In the genomic region with DNA sequence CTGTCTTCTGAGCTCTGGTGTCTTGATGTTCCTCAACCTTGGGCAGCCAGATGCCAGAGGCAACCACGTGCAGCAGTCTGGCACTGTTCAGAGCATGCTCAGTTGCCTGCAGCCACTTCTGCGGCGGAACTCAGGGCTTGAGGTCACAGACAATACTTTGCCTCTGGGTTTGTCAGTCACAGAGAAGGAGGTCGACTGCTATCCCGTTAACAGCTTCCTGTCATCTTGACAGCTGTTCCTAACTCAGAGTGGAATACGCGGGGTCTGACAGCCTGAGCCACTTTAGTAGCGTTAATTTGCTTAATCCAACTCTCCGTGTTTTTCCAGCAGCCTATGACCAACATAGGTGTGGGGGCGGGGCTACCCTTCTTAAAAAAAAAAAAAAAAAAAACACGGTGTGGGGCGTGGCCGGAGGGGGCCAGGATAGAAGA, we compare ENCODE assay signal across 9 mouse cellular contexts. TPM values are rescaled to one million over a fixed set of nuclear protein-coding genes. Genes with fewer than 3 reads are reported as not detected.
DNase-seq lines count a peak whose midpoint lies in the region; ATAC-seq and TF ChIP-seq lines count a peak whose summit lies in the region.
"Had no signal": no experiment of that assay in that cellular context is flagged by ENCODE, and none has a peak within 500 bp of the region (broad histone marks: within the 10 kb centered on the region; RNA-seq: fewer than 3 reads in every experiment).

No protein-coding gene starts in this region.

- no peak for ATAC-seq in heart, embryonic 13.5 days (ENCODE audit: extremely low read depth, insufficient number of reproducible peaks, low FRiP score, low TSS enrichment)
- ATAC-seq in kidney, postnatal 0 days (replicated peaks; ENCODE audit: low FRiP score, low read depth): peak; percentile 30
- peak; percentile 57 for ATAC-seq in midbrain, postnatal 0 days (ENCODE audit: low FRiP score)
- no peak for ATAC-seq in stomach, embryonic 16.5 days (ENCODE audit: insufficient read depth, low FRiP score)

- peak overlapping the region; percentile 74 for H3K4me3 ChIP-seq in heart, embryonic 13.5 days
- peak overlapping the region; percentile 29 for H3K4me3 ChIP-seq in kidney, postnatal 0 days (replicated peaks; ENCODE audit: low read depth, low read length)
- H3K4me3 ChIP-seq in midbrain, postnatal 0 days (ENCODE audit: low read depth, low read length): peak overlapping the region; percentile 74
- peak overlapping the region; percentile 42 for H3K4me3 ChIP-seq in stomach, embryonic 16.5 days (replicated peaks; ENCODE audit: low read length)

- no peak for TF ChIP-seq POLR2A in brain, embryonic 14.5 days (IDR thresholded peaks at IDR 0.05; ENCODE audit: borderline replicate concordance, extremely low read depth, insufficient read depth, insufficient read length, poor library complexity, severe bottlenecking)

- no peak overlapping the region for H3K27ac ChIP-seq in heart, embryonic 13.5 days (replicated peaks)
- H3K27ac ChIP-seq in kidney, postnatal 0 days: no peak overlapping the region
- H3K27ac ChIP-seq in midbrain, postnatal 0 days (ENCODE audit: low read depth, low read length): no peak overlapping the region
- H3K27ac ChIP-seq in stomach, embryonic 16.5 days (ENCODE audit: low read length): no peak overlapping the region

- no peak overlapping the region; the same call in 1 of the 2 replicates for H3K9ac ChIP-seq in heart, embryonic 13.5 days
- H3K9ac ChIP-seq in kidney, postnatal 0 days (ENCODE audit: low read depth, low read length): 0 out of 2 replicates have a peak overlapping the region, but pooled peaks have one; percentile 18
- 0 out of 2 replicates have a peak overlapping the region, but pooled peaks have one; percentile 29 for H3K9ac ChIP-seq in midbrain, postnatal 0 days (replicated peaks; ENCODE audit: low read length, poor library complexity, severe bottlenecking)
- H3K9ac ChIP-seq in stomach, embryonic 16.5 days (ENCODE audit: low read length): peak overlapping the region; percentile 6

- TF ChIP-seq CTCF in brain, embryonic 14.5 days (IDR thresholded peaks at IDR 0.05; ENCODE audit: borderline replicate concordance, extremely low read depth, insufficient read depth, insufficient read length): no peak
- TF ChIP-seq CTCF in kidney, postnatal 0 days (IDR thresholded peaks at IDR 0.05; ENCODE audit: low read depth): no peak
- no peak; the same call in 1 of the 2 replicates for TF ChIP-seq CTCF in midbrain, postnatal 0 days (IDR thresholded peaks at IDR 0.05)

- peaks cover 24% of the 10 kb centered on the region for H3K27me3 ChIP-seq in heart, embryonic 13.5 days (replicated peaks)
- no peaks in the 10 kb centered on the region for H3K27me3 ChIP-seq in kidney, postnatal 0 days (ENCODE audit: insufficient read depth, low read length)
- H3K27me3 ChIP-seq in midbrain, postnatal 0 days (ENCODE audit: insufficient read depth, low read length): 0 out of 2 replicates have a peak, but pooled peaks cover 4% of the 10 kb centered on the region
- peaks cover 9% of the 10 kb centered on the region; the same call in 1 of the 2 replicates for H3K27me3 ChIP-seq in stomach, embryonic 16.5 days (ENCODE audit: control insufficient read depth, insufficient read depth, low read length)
- H3K27me3 ChIP-seq: Patski had no signal

- peak; percentile 81 for DNase-seq in 3T3-L1 (ENCODE audit: low read depth, low spot score)
- peak; percentile 90 for DNase-seq in brain, embryonic 14.5 days (ENCODE audit: low read depth)
- peak; percentile 26 for DNase-seq in fibroblast of lung, adult 2 months (ENCODE audit: low read depth)
- DNase-seq in kidney, postnatal 0 days (ENCODE audit: low spot score): peak; percentile 82
- peak; percentile 33 for DNase-seq in liver
- DNase-seq in midbrain, postnatal 0 days (ENCODE audit: low spot score): peak; percentile 86

- H3K4me1 ChIP-seq in heart, embryonic 13.5 days: peaks cover 13% of the 10 kb centered on the region
- H3K4me1 ChIP-seq in kidney, postnatal 0 days (replicated peaks; ENCODE audit: insufficient read depth, low read length): 0 out of 2 replicates have a peak, but pooled peaks cover 5% of the 10 kb centered on the region
- H3K4me1 ChIP-seq in midbrain, postnatal 0 days (ENCODE audit: insufficient read depth, low read length): no peaks in the 10 kb centered on the region
- H3K4me1 ChIP-seq in stomach, embryonic 16.5 days (ENCODE audit: control insufficient read depth, insufficient read depth, low read length): peaks cover 12% of the 10 kb centered on the region

- H3K36me3 ChIP-seq in heart, embryonic 13.5 days: no peaks in the 10 kb centered on the region
- H3K36me3 ChIP-seq in kidney, postnatal 0 days (ENCODE audit: insufficient read depth, low read length): no peaks in the 10 kb centered on the region
- H3K36me3 ChIP-seq in midbrain, postnatal 0 days (ENCODE audit: insufficient read depth, low read length): no peaks in the 10 kb centered on the region
- no peaks in the 10 kb centered on the region for H3K36me3 ChIP-seq in stomach, embryonic 16.5 days (ENCODE audit: control insufficient read depth, insufficient read depth, low read length)

- H3K4me2 ChIP-seq in heart, embryonic 13.5 days: peak overlapping the region; percentile 95
- H3K4me2 ChIP-seq in kidney, postnatal 0 days (ENCODE audit: low read length): peak overlapping the region; percentile 85
- H3K4me2 ChIP-seq in midbrain, postnatal 0 days (ENCODE audit: low read depth, low read length, poor library complexity, severe bottlenecking): peak overlapping the region; percentile 97
- peak overlapping the region; percentile 57 for H3K4me2 ChIP-seq in stomach, embryonic 16.5 days (ENCODE audit: low read depth, low read length)

- H3K9me3 ChIP-seq in heart, embryonic 13.5 days: no peaks in the 10 kb centered on the region
- H3K9me3 ChIP-seq in kidney, postnatal 0 days (replicated peaks; ENCODE audit: low read length): no peaks in the 10 kb centered on the region
- H3K9me3 ChIP-seq in midbrain, postnatal 0 days (ENCODE audit: low read length): no peaks in the 10 kb centered on the region
- H3K9me3 ChIP-seq in stomach, embryonic 16.5 days (replicated peaks; ENCODE audit: control insufficient read depth, low read length): no peaks in the 10 kb centered on the region

- WGBS in heart, embryonic 13.5 days: 0% methylated on average over 13 of the region's 13 CpGs
- under 1% methylated on average over 13 of the region's 13 CpGs for WGBS in kidney, postnatal 0 days
- under 1% methylated on average over 13 of the region's 13 CpGs for WGBS in midbrain, postnatal 0 days
- WGBS in stomach, embryonic 16.5 days: 2% methylated on average over 13 of the region's 13 CpGs

RNA-seq across cellular contexts. Expression of gene Mfap3l, which starts 1.1 kb away (rescaled TPM):
- 2.1 and 4.0 TPM in 2 replicates for polyA plus RNA-seq in brain, embryonic 14.5 days (2012; rRNA removed)
- 0.64 and 0.89 TPM in 2 replicates for polyA plus RNA-seq in heart, embryonic 13.5 days (2015; fragmentation: Nextera tagmentation; extraction: Ambion mirVana)
- 4.4 and 5.1 TPM in 2 replicates for polyA plus RNA-seq in kidney, postnatal 0 days (2015; fragmentation: Nextera tagmentation; extraction: Ambion mirVana)
- 11.4 and 16.4 TPM in 2 replicates for total RNA-seq in midbrain, postnatal 0 days (2014; rRNA removed)
- polyA plus RNA-seq in midbrain, postnatal 0 days (2015; fragmentation: Nextera tagmentation; extraction: Ambion mirVana): 2.8 and 3.0 TPM in 2 replicates
- 1.8 and 2.3 TPM in 2 replicates for polyA plus RNA-seq in stomach, embryonic 16.5 days (2015; fragmentation: Nextera tagmentation; extraction: Ambion mirVana)

Comparison
In these comparisons a context has a peak if more than half of its experiments do, and no peak if none do; other contexts are left out.
1. DNase-seq: peak in every context shown above with its lines; median percentile 90 in brain, embryonic 14.5 days; 86 in midbrain, postnatal 0 days; 82 in kidney, postnatal 0 days; 81 in 3T3-L1; 33 in liver; 26 in fibroblast of lung, adult 2 months.
2. ATAC-seq: peak in kidney, postnatal 0 days (single experiment) and midbrain, postnatal 0 days (single experiment); none in heart, embryonic 13.5 days (single experiment) and stomach, embryonic 16.5 days (single experiment).
3. Peak in every context shown above with its lines, with median percentiles within 50 percentile points of each other: H3K4me2 ChIP-seq and H3K4me3 ChIP-seq.